Mouse (Mus musculus): ENCODE measurements around the gene Minpp1. TPM values are rescaled to one million over a fixed set of nuclear protein-coding genes. Genes with fewer than 3 reads are reported as not detected.

Minpp1 gene
- polyA plus RNA-seq, 1 experiment from 2014 or later = 67.6 TPM

- Histone ChIP-seq H3K4me2 (no peak overlapping the region), H3K9me3 (ENCODE audit: low read depth, low read length) (no peaks in the 10 kb centered on the region), H3K36me3 (ENCODE audit: insufficient read depth) (peaks cover 39% of the 10 kb centered on the region), H3K27me3 (ENCODE audit: insufficient read depth, low read length) (no peaks in the 10 kb centered on the region), H3K27ac (ENCODE audit: low read depth) (no peak overlapping the region), H3K4me1 (ENCODE audit: insufficient read depth) (no peaks in the 10 kb centered on the region), H3K4me3 (ENCODE audit: low read depth, low read length) (no peak overlapping the region), H3K9ac (no peak overlapping the region)
- peak; percentile 38; the same call in 1 of the 2 replicates for ATAC-seq (ENCODE audit: insufficient read depth)
- no peak for DNase-seq
- WGBS = 94% methylated on average over 6 of the region's 6 CpGs
- TF ChIP-seq CTCF (IDR thresholded peaks at IDR 0.05; ENCODE audit: low read depth) = no peak
Observed at GRCm38 (mm10) chr19:32510962-32511361, 25.4 kb downstream of the Minpp1 start.

- no peak overlapping the region for H3K27ac ChIP-seq (ENCODE audit: low read depth)
- DNase-seq (peak; percentile 23), ATAC-seq (ENCODE audit: insufficient read depth) (no peak)
- no peak overlapping the region for H3K4me2 ChIP-seq
- no peaks in the 10 kb centered on the region for H3K27me3 ChIP-seq (ENCODE audit: insufficient read depth, low read length)
- no peak overlapping the region for H3K9ac ChIP-seq
- TF ChIP-seq CTCF (IDR thresholded peaks at IDR 0.05; ENCODE audit: low read depth) = 0 out of 2 replicates have a peak, but pooled peaks have one; percentile 33
- no peak overlapping the region for H3K4me3 ChIP-seq (ENCODE audit: low read depth, low read length)
- H3K9me3 ChIP-seq (ENCODE audit: low read depth, low read length) = no peaks in the 10 kb centered on the region
- H3K4me1 ChIP-seq (ENCODE audit: insufficient read depth) = no peaks in the 10 kb centered on the region
- peaks cover 41% of the 10 kb centered on the region for H3K36me3 ChIP-seq (ENCODE audit: insufficient read depth)
- WGBS = 51% methylated on average over 1 of the region's 1 CpGs
Observed at GRCm38 (mm10) chr19:32512518-32512917, 26.9 kb downstream of the Minpp1 start.

GRCm38 (mm10) chr19:32516575-32516974, 31.0 kb downstream of the Minpp1 start:
- Histone ChIP-seq H3K27ac (ENCODE audit: low read depth) (no peak overlapping the region), H3K9ac (no peak overlapping the region), H3K4me2 (no peak overlapping the region), H3K27me3 (ENCODE audit: insufficient read depth, low read length) (no peaks in the 10 kb centered on the region), H3K9me3 (ENCODE audit: low read depth, low read length) (0 out of 2 replicates have a peak, but pooled peaks cover 4% of the 10 kb centered on the region), H3K4me1 (ENCODE audit: insufficient read depth) (no peaks in the 10 kb centered on the region), H3K36me3 (ENCODE audit: insufficient read depth) (peaks cover 34% of the 10 kb centered on the region), H3K4me3 (ENCODE audit: low read depth, low read length) (no peak overlapping the region)
- ATAC-seq (ENCODE audit: insufficient read depth) (no peak), DNase-seq (no peak)
- 97% methylated on average over 9 of the region's 9 CpGs for WGBS
- TF ChIP-seq CTCF (IDR thresholded peaks at IDR 0.05; ENCODE audit: low read depth) = no peak

- Histone ChIP-seq H3K4me1 (ENCODE audit: insufficient read depth) (no peaks in the 10 kb centered on the region), H3K4me3 (ENCODE audit: low read depth, low read length) (no peak overlapping the region), H3K9me3 (ENCODE audit: low read depth, low read length) (0 out of 2 replicates have a peak, but pooled peaks cover 4% of the 10 kb centered on the region), H3K9ac (no peak overlapping the region), H3K27me3 (ENCODE audit: insufficient read depth, low read length) (no peaks in the 10 kb centered on the region), H3K27ac (ENCODE audit: low read depth) (no peak overlapping the region), H3K4me2 (no peak overlapping the region), H3K36me3 (ENCODE audit: insufficient read depth) (peaks cover 6% of the 10 kb centered on the region; the same call in 1 of the 2 replicates)
- no peak for ATAC-seq (ENCODE audit: insufficient read depth)
- TF ChIP-seq CTCF (IDR thresholded peaks at IDR 0.05; ENCODE audit: low read depth) = peak; percentile 33; the same call in 1 of the 2 replicates
- 84% methylated on average over 3 of the region's 3 CpGs for WGBS
- DNase-seq = peak; percentile 15
Observed at GRCm38 (mm10) chr19:32521446-32521845, 35.9 kb downstream of the Minpp1 start.

- 91% methylated on average over 5 of the region's 5 CpGs for WGBS
- H3K36me3 ChIP-seq (ENCODE audit: insufficient read depth) = no peaks in the 10 kb centered on the region
- H3K4me1 ChIP-seq (ENCODE audit: insufficient read depth) = no peaks in the 10 kb centered on the region
- no peak overlapping the region for H3K27ac ChIP-seq (ENCODE audit: low read depth)
- no peak overlapping the region for H3K4me2 ChIP-seq
- H3K9me3 ChIP-seq (ENCODE audit: low read depth, low read length) = 0 out of 2 replicates have a peak, but pooled peaks cover 4% of the 10 kb centered on the region
- ATAC-seq (ENCODE audit: insufficient read depth) (no peak), DNase-seq (no peak)
- no peak for TF ChIP-seq CTCF (IDR thresholded peaks at IDR 0.05; ENCODE audit: low read depth)
- H3K4me3 ChIP-seq (ENCODE audit: low read depth, low read length) = no peak overlapping the region
- H3K27me3 ChIP-seq (ENCODE audit: insufficient read depth, low read length) = no peaks in the 10 kb centered on the region
- H3K9ac ChIP-seq = no peak overlapping the region
Observed at GRCm38 (mm10) chr19:32522247-32522646, 36.7 kb downstream of the Minpp1 start.

- no peak overlapping the region for H3K9ac ChIP-seq
- H3K27ac ChIP-seq (ENCODE audit: low read depth) = no peak overlapping the region
- H3K4me2 ChIP-seq = no peak overlapping the region
- no peaks in the 10 kb centered on the region for H3K4me1 ChIP-seq (ENCODE audit: insufficient read depth)
- no peak overlapping the region for H3K4me3 ChIP-seq (ENCODE audit: low read depth, low read length)
- no peak for DNase-seq
- H3K36me3 ChIP-seq (ENCODE audit: insufficient read depth) = no peaks in the 10 kb centered on the region
- 73% methylated on average over 8 of the region's 8 CpGs for WGBS
- no peak for ATAC-seq (ENCODE audit: insufficient read depth)
- no peaks in the 10 kb centered on the region for H3K27me3 ChIP-seq (ENCODE audit: insufficient read depth, low read length)
- no peak for TF ChIP-seq CTCF (IDR thresholded peaks at IDR 0.05; ENCODE audit: low read depth)
- 0 out of 2 replicates have a peak, but pooled peaks cover 4% of the 10 kb centered on the region for H3K9me3 ChIP-seq (ENCODE audit: low read depth, low read length)
Observed at GRCm38 (mm10) chr19:32522753-32523307, 37.3 kb downstream of the Minpp1 start.

- H3K9ac ChIP-seq = no peak overlapping the region
- H3K4me2 ChIP-seq = no peak overlapping the region
- H3K36me3 ChIP-seq (ENCODE audit: insufficient read depth) = no peaks in the 10 kb centered on the region
- no peak overlapping the region for H3K27ac ChIP-seq (ENCODE audit: low read depth)
- H3K4me3 ChIP-seq (ENCODE audit: low read depth, low read length) = no peak overlapping the region
- DNase-seq = no peak
- H3K27me3 ChIP-seq (ENCODE audit: insufficient read depth, low read length) = no peaks in the 10 kb centered on the region
- no peak for ATAC-seq (ENCODE audit: insufficient read depth)
- no peak for TF ChIP-seq CTCF (IDR thresholded peaks at IDR 0.05; ENCODE audit: low read depth)
- H3K4me1 ChIP-seq (ENCODE audit: insufficient read depth) = no peaks in the 10 kb centered on the region
- H3K9me3 ChIP-seq (ENCODE audit: low read depth, low read length) = 0 out of 2 replicates have a peak, but pooled peaks cover 4% of the 10 kb centered on the region
- whole genome bisulfite sequencing = 70% methylated on average over 14 of the region's 14 CpGs
Observed at GRCm38 (mm10) chr19:32523769-32524515, 38.4 kb downstream of the Minpp1 start.

Data from lung, embryonic 14.5 days (tissue).